Mouse (Mus musculus): Measurements from ENCODE around the gene Ei24.

Gene Ei24

DNA sequence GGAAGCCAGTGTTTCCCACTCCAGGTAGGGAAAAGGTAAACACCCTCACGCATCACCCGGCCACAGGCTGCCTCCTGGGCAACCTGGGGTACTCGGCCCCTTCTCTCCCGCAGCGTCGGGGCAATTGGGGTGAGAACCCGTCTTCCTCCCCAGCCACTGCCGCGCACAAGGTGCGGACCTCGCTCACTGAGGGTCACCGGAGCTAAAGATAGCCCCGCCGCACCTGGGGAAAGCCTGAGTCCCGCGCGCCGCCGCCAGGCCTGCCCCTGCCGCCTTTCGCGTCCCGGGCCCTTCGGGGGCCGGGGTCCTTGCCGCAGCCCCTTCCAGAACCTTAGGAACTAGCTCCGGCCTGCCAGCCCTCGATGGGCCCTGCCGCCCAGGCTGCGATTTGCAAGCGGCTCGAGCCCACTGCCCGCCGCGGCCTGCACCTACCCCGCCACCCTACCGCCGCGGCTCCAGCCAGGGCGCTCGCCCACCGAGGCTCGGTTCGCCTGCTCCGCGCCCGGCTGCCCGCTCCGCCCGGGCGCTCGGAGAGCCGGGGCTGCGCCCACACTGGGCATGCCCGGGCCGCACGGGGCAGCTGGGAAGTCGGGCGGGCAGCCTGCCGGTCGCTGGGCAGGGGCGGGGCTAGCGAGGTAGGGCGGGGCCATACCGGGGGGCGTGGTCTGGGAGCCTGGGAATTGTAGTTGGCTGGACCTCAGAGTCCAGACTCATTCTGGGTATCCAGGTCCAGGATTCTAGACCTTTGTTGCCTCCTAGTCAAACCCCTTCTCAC is at the start of gene Ei24:
Gene Ei24, minus strand, starts transcription at position 613 of the 775 bp plus-strand sequence.
- DNase-seq (ENCODE audit: low spot score): peak; percentile 86

DNA sequence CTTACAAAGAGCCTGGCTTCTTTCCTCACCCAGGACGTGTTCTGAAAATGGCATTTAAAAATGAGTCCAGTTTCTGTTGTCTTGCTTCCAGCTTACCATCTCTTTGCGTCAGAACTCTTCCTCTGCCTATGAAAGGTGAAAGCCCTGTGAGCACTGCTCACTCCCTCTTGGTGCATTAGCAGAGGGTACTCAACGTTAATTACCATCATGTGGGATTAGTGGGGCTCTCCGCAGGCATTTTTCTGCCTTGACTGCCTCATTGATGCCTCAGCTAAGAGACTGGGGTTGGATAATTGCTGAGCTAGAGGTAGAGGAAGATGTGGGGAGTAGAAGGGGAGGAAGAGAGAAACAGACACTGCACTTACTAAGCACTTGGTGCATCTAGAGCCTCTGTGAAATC is 49.2 kb upstream of the Ei24 start:
- no peak for DNase-seq (ENCODE audit: low spot score)

GRCm38 (mm10) chr9:36833914-36834313 is 36.7 kb upstream of the Ei24 start:
- peak; percentile 13 for DNase-seq (ENCODE audit: low spot score)

DNA sequence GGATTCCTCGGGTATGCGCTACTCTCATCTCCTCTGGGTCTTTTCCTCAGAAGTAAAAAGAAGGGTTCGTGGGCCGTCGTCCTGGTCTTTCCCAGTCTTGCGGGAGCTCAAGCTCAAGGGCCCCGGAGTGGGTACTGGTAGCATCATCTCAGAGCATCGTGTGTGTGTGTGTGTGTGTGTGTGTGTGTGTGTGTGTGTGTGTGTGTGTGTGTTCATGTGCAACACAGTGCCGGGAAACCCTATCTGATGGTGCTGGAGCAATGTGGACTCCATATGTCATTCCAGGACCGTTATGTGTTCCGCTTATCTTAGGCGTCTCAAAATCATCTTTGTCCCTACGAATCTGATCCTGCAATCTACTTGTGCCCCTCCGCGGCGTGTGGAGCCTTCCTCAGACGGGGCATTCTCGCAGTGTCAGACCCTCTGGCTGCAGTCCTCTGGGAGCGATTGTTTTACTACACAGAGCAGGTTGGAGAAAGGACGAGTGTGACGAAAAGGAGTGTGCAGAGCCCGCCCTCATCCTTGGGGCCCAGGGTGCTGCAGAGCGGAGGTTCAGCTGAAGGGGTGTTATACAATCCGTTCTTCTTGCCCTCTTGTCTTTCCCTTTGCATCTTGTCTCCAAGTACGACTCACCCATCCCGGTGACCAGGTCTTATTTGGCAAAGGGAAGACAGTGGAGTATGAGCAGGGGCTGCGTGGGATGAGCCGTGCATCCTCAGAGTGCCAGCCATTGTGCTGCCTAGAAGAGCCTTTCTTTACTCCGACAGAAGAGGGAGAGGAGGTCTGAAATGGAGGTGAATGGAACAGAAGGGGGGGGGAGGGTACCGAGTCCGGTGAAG is 36.1 kb upstream of the Ei24 start:
- peak; percentile 63 for DNase-seq (ENCODE audit: low spot score)

DNA sequence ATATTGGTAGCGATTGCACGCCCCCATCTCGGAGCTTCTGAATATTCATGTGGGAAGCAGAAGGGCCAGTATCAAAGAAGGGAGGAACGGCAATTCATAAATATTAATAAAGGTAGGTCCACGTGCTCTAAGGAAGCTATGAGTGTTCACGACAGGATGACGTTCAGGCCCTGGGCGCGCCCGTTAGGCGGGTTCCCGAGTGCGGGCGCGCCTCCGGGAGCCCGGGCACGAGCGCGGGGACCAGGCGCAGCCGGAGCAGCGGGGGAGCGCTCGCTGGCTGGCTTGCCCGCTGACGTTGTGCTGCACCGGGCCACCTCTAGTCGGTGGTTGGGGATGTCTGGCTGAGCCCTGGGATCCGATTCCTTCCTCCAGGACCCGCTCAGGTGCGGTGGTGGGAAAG is 35.3 kb upstream of the Ei24 start:
- peak; percentile 76 for DNase-seq (ENCODE audit: low spot score)

- DNase-seq (ENCODE audit: low spot score): no peak
These were observed 34.2 kb upstream of the Ei24 start for GRCm38 (mm10) chr9:36831401-36831800.

DNA sequence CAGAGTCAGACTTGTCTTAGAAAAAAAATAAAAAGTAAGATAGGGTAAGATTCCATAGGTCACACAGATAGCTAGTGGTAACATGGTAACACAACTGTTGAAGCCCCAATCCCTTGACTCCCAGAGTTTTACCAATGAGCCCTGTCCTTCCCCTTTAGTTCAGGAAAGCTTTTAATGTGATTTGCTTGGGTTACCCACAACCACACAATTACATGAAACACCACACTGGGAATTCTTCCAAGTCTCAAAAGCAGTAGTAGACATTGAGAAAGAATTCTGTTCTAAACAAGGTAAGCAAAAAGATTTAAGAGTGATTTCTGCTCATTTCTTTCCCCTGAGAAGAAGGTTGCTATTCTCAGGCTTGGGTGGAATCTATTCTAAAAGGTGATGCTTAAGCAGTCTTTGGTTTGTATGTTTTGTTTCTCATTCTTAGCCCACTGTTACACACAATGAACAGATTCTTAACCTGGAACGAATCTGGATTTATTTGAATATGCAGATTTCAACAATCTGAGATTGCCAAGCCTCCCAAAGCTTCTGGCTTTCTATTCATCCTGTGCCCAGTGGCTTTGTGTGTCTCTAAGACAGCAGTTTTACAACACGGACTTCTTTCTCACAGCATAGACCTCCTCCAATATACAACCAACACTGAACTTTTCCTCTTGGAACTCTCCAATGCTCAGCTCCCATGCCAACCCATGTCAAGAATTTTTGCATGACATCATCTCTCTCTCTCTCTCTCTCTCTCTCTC is 29.6 kb upstream of the Ei24 start:
- no peak for DNase-seq (ENCODE audit: low spot score)

- DNase-seq (ENCODE audit: low spot score): no peak
These were observed 24.8 kb upstream of the Ei24 start for GRCm38 (mm10) chr9:36822024-36822423.

GRCm38 (mm10) chr9:36821644-36822000 is 24.4 kb upstream of the Ei24 start, which contains the start of gene Fez1:
Gene Fez1, plus strand, starts transcription at chr9:36821864.
- peak; percentile 94 for DNase-seq (ENCODE audit: low spot score)

DNA sequence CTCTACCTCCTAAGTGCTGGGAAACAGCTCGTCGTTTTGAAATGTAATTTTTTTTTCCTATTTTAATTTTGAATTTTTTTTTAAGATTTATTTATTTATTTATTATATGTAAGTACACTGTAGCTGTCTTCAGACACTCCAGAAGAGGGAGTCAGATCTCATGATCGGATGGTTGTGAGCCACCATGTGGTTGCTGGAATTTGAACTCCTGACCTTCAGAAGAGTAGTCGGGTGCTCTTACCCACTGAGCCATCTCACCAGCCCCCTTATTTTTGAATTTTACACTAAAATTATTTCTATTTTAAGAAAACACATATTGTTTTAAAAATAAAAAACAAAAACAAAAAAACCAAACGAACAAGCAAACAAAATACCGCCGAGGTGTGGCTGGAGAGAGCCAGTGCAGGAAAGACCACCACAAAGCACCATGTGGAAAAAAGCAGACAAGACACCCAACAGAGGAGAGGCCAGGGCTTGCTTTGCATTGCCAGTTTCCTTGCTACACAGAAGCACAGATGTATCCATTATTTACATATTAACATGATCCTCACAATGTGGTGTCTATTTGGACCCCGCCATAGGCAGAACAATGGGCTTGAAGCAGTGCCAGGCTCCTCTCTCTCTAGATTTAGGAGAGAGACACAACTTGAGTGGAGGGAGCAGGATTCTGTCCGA is 23.9 kb upstream of the Ei24 start:
- peak; percentile 64 for DNase-seq (ENCODE audit: low spot score)

DNA sequence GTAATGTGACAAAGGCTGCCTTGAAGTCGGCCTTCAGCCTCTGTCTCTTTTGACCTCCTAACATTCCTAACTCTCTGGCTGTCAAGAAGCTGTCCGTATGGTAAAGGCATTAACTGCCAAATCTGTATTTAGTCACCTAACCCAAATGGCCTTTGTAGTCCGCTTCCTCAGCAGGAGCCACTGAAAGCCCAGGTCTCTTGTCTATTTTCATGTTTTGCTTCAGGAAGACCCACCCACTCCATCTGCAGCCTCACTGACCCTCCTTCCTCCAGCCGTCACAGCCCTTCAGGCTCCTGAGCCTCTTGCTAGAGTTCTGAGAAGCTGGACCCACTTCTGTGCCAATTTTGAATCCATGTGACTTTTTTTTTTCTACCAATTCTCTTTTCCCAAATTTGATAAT is 21.7 kb upstream of the Ei24 start:
- DNase-seq (ENCODE audit: low spot score): peak; percentile 33

GRCm38 (mm10) chr9:36814486-36814885 is 17.3 kb upstream of the Ei24 start:
- DNase-seq (ENCODE audit: low spot score): peak; percentile 13

DNA sequence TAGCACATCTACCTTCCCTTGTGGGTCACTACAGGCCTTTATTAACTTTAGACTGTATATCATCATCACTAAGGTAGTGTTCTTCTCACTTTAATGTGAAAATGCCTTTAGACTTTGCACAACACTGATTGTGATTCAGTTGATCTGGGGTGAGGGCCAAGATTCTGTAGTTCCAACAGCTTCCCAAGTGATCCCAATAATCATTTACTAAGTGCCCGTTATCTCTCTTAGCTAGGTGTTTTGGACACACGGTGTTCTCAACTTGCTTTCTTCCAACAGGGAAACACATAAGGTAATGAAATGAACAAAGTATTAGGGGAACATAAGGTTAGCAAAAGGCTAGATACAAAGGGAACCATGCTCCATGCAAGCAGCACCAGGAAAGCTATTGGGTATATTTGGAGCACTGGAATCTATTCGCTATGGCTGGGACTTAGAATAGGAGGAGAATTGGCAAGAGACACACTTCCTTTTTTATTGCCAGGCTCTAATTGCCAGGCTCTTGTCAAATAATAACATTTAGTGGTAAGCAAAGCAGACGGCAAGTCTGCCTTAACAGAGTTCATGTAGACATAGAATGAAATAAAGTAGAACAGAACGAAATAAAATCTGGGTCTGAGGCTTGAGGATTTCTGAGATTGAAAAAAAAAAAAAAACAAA is 11.1 kb upstream of the Ei24 start:
- no peak for DNase-seq (ENCODE audit: low spot score)

- no peak for DNase-seq (ENCODE audit: low spot score)
These were observed 8.2 kb upstream of the Ei24 start for GRCm38 (mm10) chr9:36805256-36805975.

DNA sequence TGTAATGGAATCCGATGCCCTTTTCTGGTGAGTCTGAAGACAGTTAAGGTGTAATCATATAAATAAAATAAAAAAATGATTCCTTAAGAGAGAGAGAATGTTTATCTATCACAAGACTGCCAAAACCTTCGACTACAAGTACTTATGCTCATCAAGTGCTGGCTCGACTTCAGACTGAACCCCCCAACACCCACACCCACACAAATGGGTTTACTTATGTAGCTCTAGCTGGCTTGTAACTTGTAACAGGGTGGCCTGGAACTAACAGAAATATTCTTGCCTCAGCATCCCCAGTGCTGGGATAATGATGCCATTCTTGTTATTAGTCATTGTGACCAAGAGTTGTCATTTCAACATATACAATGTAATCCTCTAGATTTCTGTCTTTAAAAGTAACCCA is 6.7 kb upstream of the Ei24 start:
- DNase-seq (ENCODE audit: low spot score): no peak

GRCm38 (mm10) chr9:36803386-36803785 is 6.2 kb upstream of the Ei24 start:
- no peak for DNase-seq (ENCODE audit: low spot score)

GRCm38 (mm10) chr9:36802951-36803350 is 5.8 kb upstream of the Ei24 start:
- DNase-seq (ENCODE audit: low spot score): no peak

- DNase-seq (ENCODE audit: low spot score): no peak
These were observed 4.8 kb upstream of the Ei24 start for GRCm38 (mm10) chr9:36801961-36802360.

DNA sequence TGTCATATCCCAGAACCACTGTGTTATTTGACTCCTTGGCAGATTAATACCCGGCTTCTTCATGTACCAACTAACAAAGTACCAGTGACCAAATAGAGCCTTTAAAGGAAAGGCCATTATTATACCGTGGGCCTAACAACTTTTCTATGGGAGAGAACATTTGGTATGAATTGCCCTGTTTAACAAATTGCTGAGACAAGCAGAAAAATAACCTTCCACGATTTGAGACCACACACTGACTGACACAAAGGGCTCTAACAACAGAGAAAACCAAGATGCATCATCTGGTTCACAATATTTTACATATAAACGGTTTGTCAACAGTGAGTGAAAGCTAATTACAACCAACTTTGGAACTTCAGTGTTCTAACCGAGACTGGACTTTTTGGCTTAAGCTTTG is 969 bp downstream of the Ei24 start:
- DNase-seq (ENCODE audit: low spot score): no peak

DNA sequence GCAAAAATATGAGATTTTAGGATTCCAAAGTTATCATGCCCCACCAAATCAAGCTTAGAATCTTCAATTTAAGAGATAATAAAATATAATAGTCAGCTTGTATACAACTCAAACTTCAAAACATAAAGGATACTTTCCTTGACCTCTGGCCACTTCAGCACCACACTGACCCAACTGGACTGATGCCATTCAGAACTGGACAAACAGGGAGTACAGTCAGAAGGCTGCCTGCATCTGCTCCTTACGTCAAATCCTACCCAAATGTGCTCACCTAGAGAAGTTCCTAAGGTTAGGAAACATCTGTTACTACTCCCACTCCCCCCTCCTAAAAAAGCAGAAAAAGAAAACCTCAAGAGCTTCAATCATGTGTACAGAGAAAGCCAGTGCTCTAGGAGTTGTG is 1.6 kb downstream of the Ei24 start:
- DNase-seq (ENCODE audit: low spot score): no peak

- DNase-seq (ENCODE audit: low spot score): no peak
These were observed 2.7 kb downstream of the Ei24 start for GRCm38 (mm10) chr9:36794487-36794886.

Measured in embryo, embryonic 10 days (tissue).